Mouse (Mus musculus) gastrocnemius, postnatal 14 days (tissue): ENCODE results near the gene Nrp2. TPM values are rescaled to one million over a fixed set of nuclear protein-coding genes. Genes with fewer than 3 reads are reported as not detected.

ENCODE experiments used
- DNase-seq: peaks from one replicate; pipeline ENCODE4 v3.0.0; 2021; ENCODE audit warnings: mixed read lengths
- intact Hi-C: fragments of 180-260 bp; cut with DNase I; formaldehyde crosslinking; loops from one replicate; pipeline ENCODE4 v1.15.1; 2025; ENCODE audit warnings: low total_unique reads
- total RNA-seq, 2 experiments: library from RNA; stranded (reverse); gene quantifications; 2 replicates each; pipeline ENCODE4 v1.2.3; 2021

Nrp2 gene
- total RNA-seq, 2 experiments from 2014 or later: 13.3 to 14.2 TPM

- intact Hi-C loops: no loop called here
- no peak for DNase-seq
Measured at GRCm38 (mm10) chr1:62745889-62746288, 42.8 kb downstream of the Nrp2 start.

GRCm38 (mm10) chr1:62747421-62748111 is 44.5 kb downstream of the Nrp2 start:
- no peak for DNase-seq
- intact Hi-C loops: no loop called here

- DNase-seq: no peak
- intact Hi-C loops: no loop called here
Measured at GRCm38 (mm10) chr1:62748361-62748760, 45.3 kb downstream of the Nrp2 start.

- intact Hi-C loops: no loop called here
- no peak for DNase-seq
Measured at GRCm38 (mm10) chr1:62749716-62750115, 46.6 kb downstream of the Nrp2 start.

- no peak for DNase-seq
- intact Hi-C loops: no loop called here
Measured at GRCm38 (mm10) chr1:62750408-62751008, 47.4 kb downstream of the Nrp2 start.

- no peak for DNase-seq
- intact Hi-C loops: no loop called here
Measured at GRCm38 (mm10) chr1:62751011-62752006, 48.2 kb downstream of the Nrp2 start.

GRCm38 (mm10) chr1:62752055-62752454 is 49.0 kb downstream of the Nrp2 start:
- intact Hi-C loops: no loop called here
- DNase-seq: no peak

- intact Hi-C loops: no loop called here
- no peak for DNase-seq
Measured at GRCm38 (mm10) chr1:62752661-62753333, 49.7 kb downstream of the Nrp2 start.

- intact Hi-C loops: no loop called here
- DNase-seq: no peak
Measured at GRCm38 (mm10) chr1:62754066-62754835, 51.2 kb downstream of the Nrp2 start.

GRCm38 (mm10) chr1:62760086-62760485 is 57.0 kb downstream of the Nrp2 start:
- DNase-seq: no peak
- intact Hi-C loops: no loop called here

GRCm38 (mm10) chr1:62760565-62760964 is 57.5 kb downstream of the Nrp2 start:
- DNase-seq: no peak
- intact Hi-C loops: no loop called here

- intact Hi-C loops: no loop called here
- DNase-seq: no peak
Measured at GRCm38 (mm10) chr1:62763779-62764178, 60.7 kb downstream of the Nrp2 start.

GRCm38 (mm10) chr1:62765171-62765570 is 62.1 kb downstream of the Nrp2 start:
- DNase-seq: no peak
- intact Hi-C loops: no loop called here

- DNase-seq: no peak
- intact Hi-C loops: no loop called here
Measured at GRCm38 (mm10) chr1:62766766-62767165, 63.7 kb downstream of the Nrp2 start.

GRCm38 (mm10) chr1:62767611-62768010 is 64.5 kb downstream of the Nrp2 start:
- no peak for DNase-seq
- intact Hi-C loops: no loop called here

- intact Hi-C loops: no loop called here
- no peak for DNase-seq
Measured at GRCm38 (mm10) chr1:62770576-62770975, 67.5 kb downstream of the Nrp2 start.

GRCm38 (mm10) chr1:62772391-62772790 is 69.3 kb downstream of the Nrp2 start:
- DNase-seq: no peak
- intact Hi-C loops: no loop called here

GRCm38 (mm10) chr1:62773105-62773920 is 70.2 kb downstream of the Nrp2 start:
- intact Hi-C loops: no loop called here

More at GRCm38 (mm10) chr1:62773105-62773920, 70.2 kb downstream of the Nrp2 start:
- no peak for DNase-seq
